Mouse (Mus musculus) E14TG2a.4 (cell line): ENCODE measurements around the gene Gm37240.

Experiments used
- CTCF ChIP-seq: conservative IDR thresholded peaks from 2 replicates; pipeline ENCODE4 v1.5.1; 2014; ENCODE audit warnings: low read length
- NANOG ChIP-seq: IDR thresholded peaks from 2 replicates; pipeline ENCODE4 v1.6.1; 2014; ENCODE audit warnings: borderline replicate concordance, low read length, mixed read lengths
- POU5F1 ChIP-seq: IDR thresholded peaks from 2 replicates; pipeline ENCODE4 v1.6.1; 2014; ENCODE audit warnings: low read length, borderline replicate concordance

GRCm38 (mm10) chr3:84985121-84985625, 902.1 kb downstream of the Gm37240 start:
- TF ChIP-seq CTCF: no peak
- no peak for TF ChIP-seq POU5F1
- no peak for TF ChIP-seq NANOG
